Mouse (Mus musculus): ENCODE data around the gene Col26a1.

Gene Col26a1

DNA sequence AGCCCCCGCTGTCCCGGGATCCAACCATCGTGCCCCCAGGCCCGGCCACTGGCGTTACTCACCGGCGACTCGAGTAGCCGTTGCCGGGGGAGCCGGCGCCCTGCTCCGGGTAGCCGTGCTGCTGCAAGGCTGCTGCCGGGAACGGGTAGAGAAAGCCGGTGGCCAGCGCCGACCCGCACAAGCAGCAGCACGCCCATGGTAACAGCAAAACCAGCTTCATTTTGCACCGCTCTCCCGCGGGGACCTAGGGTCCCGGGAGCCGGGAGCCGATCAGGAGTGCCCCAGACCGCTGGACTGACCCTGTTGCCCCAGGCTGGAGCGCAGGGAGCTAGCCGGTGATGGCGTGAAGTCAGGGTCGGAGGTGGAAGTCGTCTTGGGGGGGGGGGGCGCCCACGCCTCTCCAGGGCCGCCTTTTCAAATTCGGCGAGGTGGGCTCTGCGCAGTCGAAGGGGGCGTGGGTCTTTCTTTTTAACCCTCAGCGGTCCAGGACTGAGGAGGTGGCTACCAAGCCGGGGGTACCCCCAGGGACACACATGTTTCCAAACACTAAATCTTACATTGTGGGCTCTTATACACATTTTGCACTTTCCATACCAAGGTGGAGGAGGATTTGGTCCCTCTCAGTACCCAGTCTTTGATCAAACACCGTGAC, at the start of gene Col26a1:
TSS of gene Col26a1 (minus strand) at position 422 of the 652 bp plus-strand sequence.
- ATAC-seq (ENCODE audit: insufficient number of reproducible peaks, low FRiP score, low TSS enrichment), result no peak

DNA sequence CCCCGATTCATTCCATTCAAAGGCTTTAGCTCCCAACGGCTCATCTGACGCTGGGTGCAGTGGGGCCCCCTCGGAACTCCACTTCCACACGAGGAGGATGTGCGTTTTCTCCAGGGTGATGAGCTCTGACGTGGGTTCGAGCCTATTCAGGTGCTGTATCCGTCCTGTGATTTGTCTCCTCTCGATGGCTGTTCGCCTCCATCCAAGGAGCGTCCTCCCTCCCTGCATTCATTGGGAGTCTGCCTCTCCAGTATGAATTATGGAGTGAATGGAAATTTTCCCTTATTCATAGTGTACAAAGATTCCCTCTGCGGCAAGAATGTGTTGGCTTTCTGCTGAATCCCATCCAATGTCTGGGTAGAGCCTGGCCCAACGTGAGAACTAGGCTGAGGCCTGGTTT, 48.9 kb upstream of the Col26a1 start:
- ATAC-seq (ENCODE audit: insufficient number of reproducible peaks, low FRiP score, low TSS enrichment), result no peak

DNA sequence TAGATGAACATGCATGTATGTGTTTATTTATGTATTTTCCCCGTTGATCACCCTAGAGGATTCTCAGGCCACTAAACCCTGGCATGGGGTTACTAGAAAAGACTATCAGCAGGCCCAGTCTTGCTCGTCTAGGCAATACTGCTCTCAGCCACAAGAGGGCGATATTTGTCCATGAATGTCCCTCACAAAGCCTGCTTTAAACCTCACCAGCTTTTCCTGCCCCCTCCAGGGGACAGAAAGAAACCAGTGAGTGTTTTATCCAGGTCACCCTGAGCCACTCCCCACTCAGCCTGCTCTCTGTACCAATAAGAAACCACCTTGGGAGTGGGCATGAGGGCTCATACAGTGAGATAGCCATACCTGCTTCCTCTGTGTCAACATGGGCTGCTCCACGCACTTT, 46.1 kb upstream of the Col26a1 start:
- peak; percentile 70 for ATAC-seq (ENCODE audit: insufficient number of reproducible peaks, low FRiP score, low TSS enrichment)

DNA sequence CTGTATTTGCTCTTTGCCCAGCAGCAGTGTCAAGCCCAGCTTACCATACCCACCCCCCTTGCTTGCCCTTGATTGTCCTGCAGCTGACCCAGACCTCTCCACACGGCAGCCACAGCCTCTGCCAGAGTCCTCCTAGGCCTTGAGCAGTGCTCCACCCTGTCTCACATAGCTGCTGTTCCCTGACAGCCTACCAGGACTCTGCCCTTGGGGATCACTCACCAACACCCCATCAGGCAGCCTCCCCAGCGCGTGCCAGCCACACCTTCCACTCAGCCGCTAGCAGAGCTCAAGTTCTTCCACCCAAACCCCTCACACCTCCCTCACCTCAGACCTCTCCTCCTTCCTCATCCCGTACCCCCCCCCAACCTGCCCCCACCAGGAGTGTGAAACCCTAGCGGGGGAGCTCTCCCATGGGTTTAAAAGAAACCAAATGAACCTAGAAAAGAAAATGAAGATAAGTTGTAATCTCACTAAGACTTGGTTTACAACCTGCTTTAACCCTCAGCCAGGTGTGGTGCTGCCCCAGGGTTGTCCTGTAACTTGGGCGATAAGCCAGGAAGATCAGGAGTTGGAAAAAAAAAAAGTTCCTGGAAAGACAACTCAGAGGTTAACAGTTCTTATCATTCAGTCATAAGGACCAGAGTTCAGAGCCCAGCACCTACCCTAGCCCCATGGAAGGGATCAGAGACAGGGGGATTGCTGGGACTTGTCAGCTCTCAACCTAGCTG, 40.9 kb upstream of the Col26a1 start:
- no peak for ATAC-seq (ENCODE audit: insufficient number of reproducible peaks, low FRiP score, low TSS enrichment)

DNA sequence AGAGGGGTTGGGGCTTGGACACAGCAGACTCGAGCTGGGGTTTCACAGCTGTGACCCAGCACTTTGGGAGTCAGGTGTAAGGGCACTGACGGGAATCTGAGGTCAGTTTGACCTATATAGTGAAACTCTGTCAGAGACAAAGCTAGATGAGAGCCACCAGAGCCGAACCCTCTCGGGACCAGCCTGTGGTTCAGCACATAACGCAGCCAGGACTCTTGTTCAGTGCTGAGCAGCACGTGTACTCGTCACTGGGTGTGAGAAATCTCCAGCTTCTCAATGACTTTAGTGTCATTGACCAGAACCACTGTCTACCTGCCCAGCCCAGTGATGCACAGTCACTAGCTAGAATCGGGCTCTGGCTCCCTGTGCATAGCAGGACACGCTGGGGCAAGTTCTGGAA, 39.8 kb upstream of the Col26a1 start:
- ATAC-seq (ENCODE audit: insufficient number of reproducible peaks, low FRiP score, low TSS enrichment), result no peak

DNA sequence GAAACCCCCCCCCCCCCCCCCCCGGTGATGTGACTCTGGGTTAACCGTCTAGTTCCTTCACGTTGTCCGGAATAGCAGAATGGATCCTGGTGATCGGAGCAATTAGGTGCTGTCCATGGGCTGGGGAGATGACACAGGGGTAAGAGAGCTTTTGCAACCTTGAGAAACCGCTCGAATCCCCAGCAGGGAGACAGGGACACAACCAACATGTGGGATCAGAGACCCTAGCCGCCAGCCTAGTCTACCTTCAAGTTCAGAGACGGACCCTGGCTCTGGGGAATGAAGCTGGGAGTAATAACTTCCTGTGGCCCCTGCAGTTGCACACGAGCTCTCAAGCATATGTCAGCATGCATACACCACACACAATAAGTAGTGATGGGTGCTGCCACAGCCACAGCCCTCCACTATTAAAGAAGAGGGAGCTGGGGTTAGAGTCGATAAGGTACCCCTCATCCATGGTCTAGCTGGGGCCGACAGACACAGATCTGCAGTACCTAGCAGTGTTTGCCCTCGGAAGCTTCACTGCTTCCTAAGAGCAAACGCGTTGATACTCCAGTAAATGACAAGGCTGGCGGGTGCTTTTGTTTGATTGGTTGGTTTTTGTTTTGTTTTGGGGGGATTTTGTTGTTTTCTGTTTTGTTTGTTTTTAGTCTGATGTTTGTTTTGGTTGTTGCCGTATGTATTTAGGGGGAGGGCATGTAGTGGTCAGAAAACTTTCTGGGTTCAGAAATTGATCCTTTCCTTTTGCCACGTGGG, 36.7 kb upstream of the Col26a1 start:
- no peak for ATAC-seq (ENCODE audit: insufficient number of reproducible peaks, low FRiP score, low TSS enrichment)

DNA sequence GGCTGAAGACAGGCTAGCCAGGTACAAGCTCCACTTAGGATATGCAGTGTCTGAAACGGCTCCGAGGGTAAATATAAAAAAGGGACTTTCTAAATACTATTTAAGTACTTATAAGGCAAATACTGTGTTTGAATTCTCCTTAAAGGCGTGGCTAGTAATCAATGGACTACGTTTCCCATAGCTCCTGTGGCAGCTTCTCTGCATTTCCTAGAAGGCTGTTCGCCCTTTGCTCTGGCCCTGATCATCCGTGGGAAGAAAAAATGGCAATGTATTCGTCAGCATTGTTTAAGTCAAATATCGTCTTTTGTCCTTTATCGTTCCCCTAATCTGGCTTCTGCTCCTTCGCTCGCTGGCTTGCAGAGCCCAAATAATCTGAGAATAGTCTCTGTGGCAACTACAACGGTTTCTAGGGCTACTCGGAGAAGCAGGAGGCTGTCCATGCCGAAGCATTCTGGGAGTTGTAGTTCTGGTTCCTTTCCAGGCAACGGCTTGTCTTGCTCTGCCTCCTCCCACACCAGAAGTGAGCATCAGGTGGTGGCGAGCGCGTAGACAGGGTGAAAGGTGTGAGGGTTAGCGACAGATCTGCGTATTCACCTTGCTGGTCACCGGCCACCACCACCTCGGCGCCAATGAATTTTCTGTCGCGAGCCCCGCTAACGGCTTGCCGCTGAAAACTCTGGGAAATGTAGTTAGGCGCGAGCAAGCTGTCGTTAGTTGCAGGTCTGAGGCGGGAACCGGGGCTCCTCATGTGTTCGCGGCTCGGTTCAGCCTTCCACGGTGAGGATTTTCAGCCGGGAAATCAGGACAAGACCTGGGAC, 35.9 kb upstream of the Col26a1 start:
- ATAC-seq (ENCODE audit: insufficient number of reproducible peaks, low FRiP score, low TSS enrichment), result peak; percentile 87

DNA sequence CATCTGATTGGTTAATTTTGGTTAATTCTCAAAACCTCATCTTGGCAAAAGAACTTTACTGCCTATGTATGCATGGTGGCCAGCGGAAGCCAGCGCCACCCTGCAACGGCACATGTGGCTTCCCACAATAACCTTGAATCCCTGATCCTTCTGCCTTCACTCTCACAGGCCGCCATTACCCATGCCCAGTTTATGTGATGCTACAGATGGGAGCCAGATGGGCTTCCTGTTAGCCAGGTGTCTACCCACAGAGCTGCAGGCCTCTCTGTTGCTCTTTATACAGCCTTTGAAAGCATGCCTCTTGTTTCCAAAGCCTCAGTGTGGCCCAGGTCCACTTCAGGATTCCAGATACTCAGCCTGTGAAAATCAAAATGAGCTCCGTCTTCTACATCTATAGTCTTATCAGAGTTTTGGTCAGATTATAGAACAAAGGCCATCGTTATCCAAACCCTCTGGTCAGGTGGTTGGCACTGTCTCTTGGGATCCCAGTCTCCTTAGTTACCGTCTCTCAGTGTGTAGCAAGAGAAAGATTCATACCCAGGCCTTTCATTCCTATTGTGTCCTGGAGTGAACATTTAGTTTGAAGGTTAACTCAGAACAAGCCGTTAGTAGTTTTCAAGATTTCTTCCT, 34.7 kb upstream of the Col26a1 start:
- ATAC-seq (ENCODE audit: insufficient number of reproducible peaks, low FRiP score, low TSS enrichment), result no peak

DNA sequence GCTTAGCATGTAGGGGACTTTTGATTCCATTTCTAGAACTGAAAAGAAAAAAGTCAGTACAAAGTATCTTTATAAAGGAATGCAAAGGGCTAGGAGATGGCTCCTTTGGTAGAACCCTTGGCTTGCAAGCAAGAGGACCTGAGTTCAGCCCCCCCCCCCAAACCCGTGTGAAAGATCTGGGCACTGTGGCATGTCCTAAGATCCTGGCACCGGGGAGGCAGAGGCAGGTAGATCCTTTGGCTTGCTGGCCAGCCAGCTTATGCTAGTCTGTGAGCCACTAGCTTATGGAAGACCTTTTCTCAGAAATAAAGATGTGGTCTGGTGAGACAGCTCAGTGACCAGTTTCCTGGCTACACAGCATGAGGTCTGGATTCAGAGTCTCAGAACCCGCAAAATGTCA, 31.2 kb upstream of the Col26a1 start:
- ATAC-seq (ENCODE audit: insufficient number of reproducible peaks, low FRiP score, low TSS enrichment), result no peak

DNA sequence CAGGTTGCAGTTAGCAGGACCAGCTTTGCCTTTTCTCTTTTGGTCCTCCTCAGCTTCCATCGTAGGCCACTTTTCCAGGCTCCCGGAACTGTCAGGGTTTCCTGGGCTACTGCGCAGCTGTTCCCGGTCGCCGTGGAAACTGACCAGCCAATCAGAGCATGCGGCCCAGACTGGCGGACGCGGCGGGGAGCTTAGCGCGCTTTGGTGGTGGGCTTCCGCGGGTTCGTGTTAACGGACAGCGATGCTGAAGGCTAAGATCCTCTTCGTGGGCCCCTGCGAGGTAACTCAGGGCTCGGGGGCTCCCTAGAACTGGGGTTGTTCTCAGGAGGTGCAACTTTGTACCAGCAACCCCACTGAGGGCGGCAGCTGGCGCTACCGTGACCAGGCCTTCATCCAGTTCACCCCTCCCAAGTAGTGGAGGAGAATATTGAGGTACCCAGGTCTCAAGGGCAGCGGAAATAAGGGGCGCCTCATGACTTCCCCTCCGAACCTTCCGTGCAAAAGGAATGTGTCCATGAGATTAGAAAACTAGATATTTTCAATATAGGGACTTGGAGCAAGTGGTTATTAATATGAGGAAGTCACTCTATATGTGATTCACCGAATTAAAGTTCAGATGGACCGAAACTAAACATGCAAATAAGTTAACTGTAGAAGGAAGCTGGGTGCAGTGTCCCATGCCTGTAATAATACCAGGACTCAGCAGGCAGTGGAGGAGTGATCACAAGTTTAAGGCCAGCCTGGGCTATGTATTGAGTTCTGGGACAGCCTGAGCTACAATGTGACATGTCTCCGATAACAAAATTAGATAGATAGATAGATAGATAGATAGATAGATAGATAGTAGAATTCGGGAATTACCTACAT, 25.2 kb upstream of the Col26a1 start, which contains the start of gene Ift22:
TSS of gene Ift22 (plus strand) at position 160 of the 867 bp plus-strand sequence.
- ATAC-seq (ENCODE audit: insufficient number of reproducible peaks, low FRiP score, low TSS enrichment), result peak; percentile 96

DNA sequence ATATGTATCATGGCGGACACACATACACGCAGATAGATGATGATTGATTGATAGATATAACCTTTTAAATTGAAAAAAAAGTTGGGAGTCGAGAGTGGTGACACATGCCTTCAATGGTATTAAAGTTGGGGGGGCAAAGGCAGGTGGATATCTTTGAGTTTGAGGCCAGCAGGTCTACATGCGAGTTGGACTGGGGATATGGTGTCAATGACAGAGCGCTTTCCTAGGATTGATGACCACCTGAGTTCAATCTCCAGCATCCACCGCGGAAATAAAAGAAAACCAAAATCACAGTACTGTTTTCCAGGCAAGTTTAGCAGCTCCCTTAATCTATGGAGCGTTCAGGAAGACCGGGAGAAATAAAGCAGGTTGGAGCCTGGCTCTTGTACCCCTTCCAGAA, 24.6 kb upstream of the Col26a1 start:
- ATAC-seq (ENCODE audit: insufficient number of reproducible peaks, low FRiP score, low TSS enrichment), result no peak

DNA sequence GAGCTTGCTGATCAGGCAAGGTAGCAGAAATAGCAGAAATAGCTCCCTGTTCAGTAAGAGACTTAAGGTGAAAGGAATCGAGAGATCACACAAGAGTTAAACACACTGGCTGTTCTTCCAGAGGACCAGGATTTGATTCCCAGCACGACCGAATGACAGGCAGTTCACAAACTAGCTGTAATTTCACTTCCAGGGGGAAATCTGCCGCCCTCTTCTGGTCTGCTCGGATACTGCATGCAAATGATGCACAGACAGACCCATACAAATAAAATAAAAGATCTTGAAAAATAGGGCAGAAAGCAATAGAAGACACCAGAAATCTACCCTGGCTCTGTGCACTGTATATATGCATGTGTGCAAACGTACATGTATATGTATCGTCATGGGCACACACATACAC, 22.6 kb upstream of the Col26a1 start:
- no peak for ATAC-seq (ENCODE audit: insufficient number of reproducible peaks, low FRiP score, low TSS enrichment)

DNA sequence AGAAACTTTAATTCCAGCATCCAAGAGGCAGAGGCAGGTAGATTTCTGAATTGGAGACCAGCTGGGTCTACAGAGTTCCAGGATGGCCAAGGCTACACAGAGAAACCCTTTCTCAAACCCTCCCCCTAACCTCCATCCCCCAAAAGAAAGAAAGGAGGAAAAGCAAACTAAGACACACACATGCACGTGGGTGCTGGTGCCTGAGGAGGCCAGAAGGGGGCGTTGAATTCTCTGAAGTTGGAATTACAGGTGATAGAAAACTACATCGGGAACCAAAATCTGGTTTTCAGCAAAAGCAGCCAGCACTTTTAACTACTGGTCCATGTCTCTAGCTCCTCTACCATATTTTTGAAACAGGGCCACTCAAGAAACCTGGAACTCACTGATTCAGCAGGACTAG, 21.6 kb upstream of the Col26a1 start:
- no peak for ATAC-seq (ENCODE audit: insufficient number of reproducible peaks, low FRiP score, low TSS enrichment)

DNA sequence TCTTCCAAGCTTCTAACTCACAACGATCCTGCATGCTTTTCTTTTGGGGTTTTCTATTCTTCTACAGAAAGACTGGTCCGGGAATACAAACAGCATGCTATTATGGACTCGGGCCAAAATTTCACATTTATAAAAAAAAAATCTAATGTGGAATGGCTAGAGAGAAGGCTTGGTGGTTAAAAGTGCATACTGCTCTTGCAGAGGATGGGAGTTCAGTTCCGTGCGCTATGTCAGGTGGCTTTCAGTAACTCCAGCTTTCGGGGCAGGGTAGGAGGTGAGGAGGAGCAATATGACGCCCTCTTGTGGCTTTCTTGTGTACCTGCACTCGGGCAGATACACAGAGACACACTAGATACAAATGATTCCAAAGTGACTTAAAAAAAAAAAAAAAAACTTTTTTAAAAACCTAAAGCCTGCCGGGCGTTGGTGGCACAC, 12.5 kb upstream of the Col26a1 start:
- no peak for ATAC-seq (ENCODE audit: insufficient number of reproducible peaks, low FRiP score, low TSS enrichment)

DNA sequence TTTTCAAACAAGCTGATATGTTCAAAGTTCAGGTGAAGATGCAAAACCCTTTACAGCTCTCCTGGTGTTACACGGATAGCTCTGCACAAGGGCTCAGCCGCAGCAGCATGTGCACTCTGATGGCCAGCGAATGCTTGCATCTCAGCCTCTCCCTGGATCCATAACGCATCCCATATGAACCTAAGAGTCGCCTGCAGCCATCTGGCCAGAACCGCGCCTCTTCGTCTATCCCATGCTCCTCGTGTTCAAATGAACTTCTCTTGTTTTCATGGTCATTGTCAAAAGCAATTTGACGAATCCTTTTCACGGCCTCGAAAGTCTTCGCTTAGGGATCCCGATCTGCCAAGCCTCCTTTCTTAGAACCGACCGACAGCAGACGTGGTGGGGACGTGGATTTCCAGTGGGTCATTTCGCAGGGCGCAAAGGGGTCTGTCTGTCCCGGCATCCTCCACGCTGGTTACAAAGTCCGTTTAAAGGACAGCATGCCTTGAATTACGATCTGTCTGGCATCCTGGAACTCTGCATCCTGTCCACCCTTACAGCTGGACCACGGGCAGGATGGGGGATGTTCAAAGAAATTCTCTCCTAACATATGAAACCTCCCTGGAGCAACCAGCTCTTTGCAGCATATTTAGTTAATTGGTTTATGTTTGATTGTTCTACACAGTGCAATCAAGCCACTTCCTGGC, 12.0 kb upstream of the Col26a1 start:
- no peak for ATAC-seq (ENCODE audit: insufficient number of reproducible peaks, low FRiP score, low TSS enrichment)

DNA sequence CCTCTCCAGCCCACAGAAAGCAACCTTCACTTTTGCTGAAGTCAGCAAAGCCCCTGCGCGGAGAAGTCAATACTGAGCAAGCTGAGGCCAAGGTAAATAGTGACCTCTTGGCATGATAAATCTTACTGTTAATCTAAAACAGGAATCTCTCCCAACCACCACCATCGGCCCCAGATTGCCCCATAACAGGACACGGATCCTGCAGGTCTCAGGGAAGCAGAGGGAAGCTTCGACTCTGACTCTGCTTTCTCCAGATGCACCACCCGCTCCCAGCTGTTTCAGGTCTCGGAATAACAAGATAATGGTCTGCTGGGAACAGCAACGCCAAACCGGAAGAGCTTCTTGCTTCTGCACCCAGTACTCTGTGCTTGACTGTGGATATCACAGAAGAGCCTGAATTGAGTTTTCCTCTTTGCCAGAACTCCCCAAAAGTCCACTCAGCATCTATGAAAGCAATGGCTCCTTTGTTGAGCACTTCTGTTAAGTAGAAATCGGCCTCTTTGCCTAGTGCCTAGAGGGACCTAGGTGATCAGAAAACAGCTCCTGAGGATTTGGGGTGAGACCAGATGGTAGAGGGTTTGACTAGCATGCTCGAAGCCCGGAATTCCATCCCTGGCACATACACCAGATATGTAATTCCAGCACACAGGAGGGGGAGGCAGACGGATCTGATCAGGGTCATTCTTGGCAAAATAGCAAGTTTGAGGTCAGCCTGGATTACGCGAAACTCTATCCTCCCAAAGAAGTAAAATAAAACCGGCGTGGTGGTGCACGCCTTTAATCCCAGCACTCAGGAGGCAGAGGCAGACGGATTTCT, 5.7 kb upstream of the Col26a1 start:
- no peak for ATAC-seq (ENCODE audit: insufficient number of reproducible peaks, low FRiP score, low TSS enrichment)

DNA sequence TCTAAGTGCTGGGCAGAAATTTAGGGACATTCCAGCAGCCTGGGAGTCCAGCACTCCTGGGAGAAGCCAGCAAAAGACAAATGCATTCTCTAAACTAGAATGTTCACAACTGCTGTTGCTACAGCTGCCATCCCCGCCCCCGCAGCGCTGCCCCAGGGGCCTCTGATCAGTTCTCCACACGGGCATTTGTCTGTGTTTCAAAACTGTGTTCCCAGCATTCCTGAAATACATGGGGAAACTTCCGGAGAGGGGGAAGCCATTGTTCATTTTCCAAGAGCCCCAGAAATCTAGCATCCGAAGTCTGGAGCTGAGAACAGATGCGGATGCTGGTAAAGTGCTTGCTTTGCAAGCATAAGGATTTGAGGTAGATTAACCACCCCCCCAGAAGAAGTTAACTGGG, 3.9 kb upstream of the Col26a1 start:
- no peak for ATAC-seq (ENCODE audit: insufficient number of reproducible peaks, low FRiP score, low TSS enrichment)

Data from cerebellum, adult (tissue).